Mouse (Mus musculus) brain, embryonic 14.5 days (tissue): ENCODE data around the gene Fads6.

Experiments used
- CTCF ChIP-seq: fragments of 200-500 bp; IDR thresholded peaks from 2 replicates; pipeline ENCODE4 v1.5.1; 2012; ENCODE audit warnings: inconsistent platforms, mild to moderate bottlenecking, moderate library complexity, borderline replicate concordance; ENCODE audit not compliant: insufficient read depth, insufficient read length; ENCODE audit errors: extremely low read depth
- POLR2A ChIP-seq: fragments of 200-500 bp; IDR thresholded peaks from 2 replicates; pipeline ENCODE4 v1.6.1; 2012; ENCODE audit warnings: mild to moderate bottlenecking, inconsistent platforms, borderline replicate concordance; ENCODE audit not compliant: poor library complexity, insufficient read depth, insufficient read length, severe bottlenecking; ENCODE audit errors: extremely low read depth

DNA sequence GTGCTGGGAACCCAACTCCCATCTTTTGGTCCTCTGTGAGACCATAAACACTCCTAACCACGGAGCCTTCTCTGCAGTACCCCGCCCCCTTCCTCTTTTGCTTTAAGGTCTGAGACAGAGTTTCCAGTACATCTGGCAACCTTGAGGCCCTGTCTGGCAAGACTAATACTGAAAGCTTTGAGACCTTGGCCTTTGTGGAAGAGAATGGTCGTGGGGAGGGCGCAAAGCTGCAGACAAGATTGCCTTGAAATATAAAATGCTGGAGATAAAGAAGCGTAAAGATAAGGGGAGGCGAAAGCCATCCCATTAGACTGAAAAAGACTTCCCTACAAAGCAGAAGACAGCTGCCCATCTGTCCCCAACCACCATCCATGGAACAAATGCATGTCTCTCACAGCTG lies 22.0 kb downstream of the Fads6 start:
- TF ChIP-seq POLR2A (no peak), CTCF (no peak)
